Mouse (Mus musculus) liver, embryonic 13.5 days (tissue): ENCODE measurements around the gene Glb1. TPM values are rescaled to one million over a fixed set of nuclear protein-coding genes. Genes with fewer than 3 reads are reported as not detected.
A peak's percentile ranks its signal among the peaks of the same experiment; 100 is the strongest.

Experiments used
- ATAC-seq: fragments of 200-750 bp; cut with Nextera tagmentation; 2 replicates; pipeline ENCODE4 v1.8.0; 2017; ENCODE audit warnings: low read depth, mild to moderate bottlenecking, moderate number of reproducible peaks, moderate library complexity
- DNase-seq: peaks from one replicate; pipeline ENCODE4 v3.0.0; 2022
- H3K27ac ChIP-seq: fragments of 300-500 bp; sonication (generic); 2 replicates; pipeline ENCODE4 v1.5.1; 2015; ENCODE audit warnings: moderate library complexity, mild to moderate bottlenecking, inconsistent platforms
- H3K27me3 ChIP-seq: fragments of 300-500 bp; sonication (generic); 2 replicates; pipeline ENCODE4 v1.6.1; 2015; ENCODE audit warnings: mild to moderate bottlenecking, inconsistent platforms
- H3K36me3 ChIP-seq: fragments of 300-500 bp; sonication (generic); 2 replicates; pipeline ENCODE4 v1.6.1; 2015; ENCODE audit warnings: mild to moderate bottlenecking, inconsistent platforms
- H3K4me1 ChIP-seq: fragments of 300-500 bp; sonication (generic); replicated peaks from 2 replicates; pipeline ENCODE4 v1.6.1; 2015; ENCODE audit warnings: inconsistent platforms
- H3K4me2 ChIP-seq: fragments of 300-500 bp; sonication (generic); 2 replicates; pipeline ENCODE4 v1.6.1; 2015; ENCODE audit warnings: inconsistent platforms, mild to moderate bottlenecking, moderate library complexity
- H3K4me3 ChIP-seq: fragments of 300-500 bp; sonication (generic); replicated peaks from 2 replicates; pipeline ENCODE4 v1.5.1; 2015; ENCODE audit warnings: mild to moderate bottlenecking, inconsistent platforms
- H3K9ac ChIP-seq: fragments of 300-500 bp; sonication (generic); 2 replicates; pipeline ENCODE4 v1.6.1; 2015; ENCODE audit warnings: mild to moderate bottlenecking, inconsistent platforms
- H3K9me3 ChIP-seq: fragments of 300-500 bp; sonication (generic); replicated peaks from 2 replicates; pipeline ENCODE4 v1.6.1; 2016; ENCODE audit warnings: inconsistent platforms
- WGBS: fragments of 180-500 bp; shearing (Covaris S2); methylation state at CpG from one replicate; pipeline ENCODE4 v1.1.7; 2015; ENCODE audit not compliant: insufficient replicate concordance; 5-methylcytosine and 5-hydroxymethylcytosine counted together
- polyA plus RNA-seq: library from polyadenylated mRNA; unstranded; fragments of >200 nt; fragmentation: Nextera tagmentation; extraction: Ambion mirVana; gene quantifications from 2 replicates; pipeline ENCODE4 v1.2.1, GENCODE M21; 2015

Gene Glb1
- polyA plus RNA-seq, 1 experiment from 2014 or later, result 13.2 TPM

- peaks cover 18% of the 10 kb centered on the region for H3K4me1 ChIP-seq
- H3K27ac ChIP-seq, result no peak overlapping the region
- no peaks in the 10 kb centered on the region for H3K9me3 ChIP-seq
- ATAC-seq, result no peak
- peaks cover 4% of the 10 kb centered on the region; the same call in 1 of the 2 replicates for H3K36me3 ChIP-seq
- no peak for DNase-seq
- H3K4me3 ChIP-seq, result no peak overlapping the region
- WGBS, result 67% methylated on average over 7 of the region's 7 CpGs
- no peak overlapping the region for H3K4me2 ChIP-seq
- no peak overlapping the region for H3K9ac ChIP-seq
- no peaks in the 10 kb centered on the region for H3K27me3 ChIP-seq
Observed at GRCm38 (mm10) chr9:114471892-114472291, 71.0 kb downstream of the Glb1 start.

DNA sequence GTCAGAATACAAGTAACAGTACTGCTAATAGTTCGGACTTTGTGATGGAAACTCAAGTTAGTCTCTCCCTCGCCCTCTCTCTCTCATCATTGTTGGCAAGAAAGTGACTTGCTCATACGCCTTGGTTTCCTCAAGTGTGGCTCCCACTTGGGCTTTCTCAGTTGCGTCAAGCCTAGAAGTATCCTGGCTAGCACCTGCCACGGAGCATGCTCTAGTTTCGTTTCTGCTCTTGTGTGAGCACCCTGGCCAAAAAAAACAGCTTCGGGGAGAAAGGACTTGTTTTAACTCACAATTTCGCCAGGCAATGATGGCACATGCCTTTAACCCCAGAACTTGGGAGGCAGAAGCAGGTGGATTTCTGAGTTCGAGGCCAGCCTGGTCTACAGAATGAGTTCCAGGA is 76.1 kb downstream of the Glb1 start:
- Histone ChIP-seq H3K4me3 (no peak overlapping the region), H3K27me3 (no peaks in the 10 kb centered on the region), H3K4me2 (no peak overlapping the region), H3K27ac (no peak overlapping the region), H3K4me1 (no peaks in the 10 kb centered on the region), H3K9me3 (no peaks in the 10 kb centered on the region), H3K9ac (no peak overlapping the region), H3K36me3 (no peaks in the 10 kb centered on the region)
- DNase-seq (no peak), ATAC-seq (no peak)
- 75% methylated on average over 9 of the region's 9 CpGs for WGBS

GRCm38 (mm10) chr9:114480940-114481339 is 80.1 kb downstream of the Glb1 start:
- Histone ChIP-seq H3K4me1 (no peaks in the 10 kb centered on the region), H3K27ac (no peak overlapping the region), H3K9me3 (no peaks in the 10 kb centered on the region), H3K4me2 (no peak overlapping the region), H3K4me3 (no peak overlapping the region), H3K27me3 (no peaks in the 10 kb centered on the region), H3K36me3 (no peaks in the 10 kb centered on the region), H3K9ac (no peak overlapping the region)
- no peak for ATAC-seq
- 54% methylated on average over 3 of the region's 3 CpGs for WGBS
- DNase-seq, result no peak

DNA sequence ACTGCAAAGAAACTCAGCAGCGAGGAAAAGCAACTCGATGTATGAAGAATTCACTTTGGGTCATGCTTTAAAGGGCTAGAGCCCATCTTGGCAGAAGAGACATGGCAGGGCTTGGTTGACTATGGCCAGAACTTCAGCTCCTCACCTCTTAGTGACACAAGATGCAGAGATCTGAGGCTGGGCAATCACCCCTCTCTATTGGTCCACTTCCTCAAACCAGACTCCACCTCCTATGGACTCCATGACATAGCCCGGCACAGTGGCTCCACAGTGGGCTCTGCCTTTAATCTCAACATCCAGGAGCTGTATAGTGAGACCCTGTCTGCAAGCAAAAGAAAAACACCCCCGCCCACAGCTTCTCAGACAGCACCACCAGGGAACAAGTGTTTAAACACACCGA is 83.9 kb downstream of the Glb1 start:
- DNase-seq, result no peak

GRCm38 (mm10) chr9:114486808-114487207 is 85.9 kb downstream of the Glb1 start:
- H3K36me3 ChIP-seq, result no peaks in the 10 kb centered on the region
- H3K27ac ChIP-seq, result no peak overlapping the region
- no peaks in the 10 kb centered on the region for H3K27me3 ChIP-seq
- no peak for DNase-seq
- H3K4me3 ChIP-seq, result no peak overlapping the region
- no peak overlapping the region for H3K4me2 ChIP-seq
- ATAC-seq, result no peak
- H3K9me3 ChIP-seq, result no peaks in the 10 kb centered on the region
- no peak overlapping the region for H3K9ac ChIP-seq
- no peaks in the 10 kb centered on the region for H3K4me1 ChIP-seq
- WGBS, result 71% methylated on average over 4 of the region's 4 CpGs

More for the DNA sequence above, 83.9 kb downstream of the Glb1 start:
- no peaks in the 10 kb centered on the region for H3K9me3 ChIP-seq
- WGBS, result 65% methylated on average over 5 of the region's 5 CpGs
- no peak overlapping the region for H3K27ac ChIP-seq
- H3K9ac ChIP-seq, result no peak overlapping the region
- no peaks in the 10 kb centered on the region for H3K27me3 ChIP-seq
- no peak for ATAC-seq
- no peak overlapping the region for H3K4me3 ChIP-seq
- no peaks in the 10 kb centered on the region for H3K4me1 ChIP-seq
- H3K36me3 ChIP-seq, result no peaks in the 10 kb centered on the region
- H3K4me2 ChIP-seq, result no peak overlapping the region

DNA sequence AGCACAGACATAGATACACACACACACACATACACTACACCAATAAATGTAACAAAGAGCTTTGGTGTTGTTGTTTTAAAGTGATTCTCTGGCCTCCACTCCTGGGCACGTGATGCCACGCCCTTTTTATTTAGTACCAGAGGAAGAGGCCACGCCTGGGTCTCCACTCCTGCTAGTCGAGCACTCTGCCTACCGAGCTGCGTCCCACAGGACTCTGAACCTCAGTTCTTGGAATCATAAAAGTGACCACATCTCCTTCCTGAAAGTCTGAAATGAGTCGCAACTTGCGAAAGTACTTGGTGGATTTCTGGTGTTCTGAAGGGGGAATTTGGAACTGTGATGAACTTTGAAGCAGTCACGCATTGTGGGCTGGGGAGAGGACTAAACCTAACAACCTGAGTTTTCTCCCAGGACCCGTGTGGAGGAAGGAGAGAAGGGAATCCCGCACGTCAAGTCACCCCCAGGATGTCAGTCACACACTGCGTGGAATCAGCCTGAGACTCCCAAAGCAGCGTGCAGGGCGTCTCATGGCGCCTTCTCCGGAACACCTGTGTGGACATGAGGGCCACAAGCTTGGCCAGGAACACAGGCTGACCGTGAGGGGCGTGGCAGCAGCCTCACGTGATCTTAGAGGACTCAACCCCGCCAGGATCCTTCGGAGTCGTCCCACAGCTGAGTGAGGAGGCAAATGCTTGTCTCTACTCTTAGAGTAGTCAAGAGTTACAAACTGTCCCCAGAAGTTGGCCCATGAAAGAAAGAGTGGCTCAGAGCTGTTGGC is 86.8 kb downstream of the Glb1 start:
- Histone ChIP-seq H3K4me3 (no peak overlapping the region), H3K27ac (no peak overlapping the region), H3K4me2 (no peak overlapping the region), H3K4me1 (no peaks in the 10 kb centered on the region), H3K27me3 (no peaks in the 10 kb centered on the region), H3K9ac (no peak overlapping the region), H3K36me3 (no peaks in the 10 kb centered on the region), H3K9me3 (no peaks in the 10 kb centered on the region)
- 60% methylated on average over 23 of the region's 23 CpGs for WGBS
- ATAC-seq (no peak), DNase-seq (no peak)

DNA sequence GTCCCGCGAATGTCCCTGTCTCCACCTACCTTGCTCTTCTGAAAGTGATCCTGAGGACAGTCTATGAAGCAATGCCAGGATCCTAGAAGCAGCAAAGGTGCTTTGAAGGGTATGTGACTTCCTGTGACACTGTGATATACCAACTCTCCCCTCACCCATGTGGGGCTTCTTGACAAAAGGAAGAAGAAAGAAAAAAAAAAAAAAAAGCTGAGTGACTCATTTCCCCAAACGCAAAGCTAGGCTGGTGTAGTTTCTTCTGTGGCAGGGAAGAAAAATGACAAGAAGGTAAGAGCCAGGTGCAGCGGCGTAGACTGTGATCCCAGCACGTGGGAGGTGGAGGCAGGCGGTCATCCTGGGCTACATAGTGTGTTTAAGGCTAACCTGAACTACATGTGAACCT is 95.6 kb downstream of the Glb1 start:
- no peak for DNase-seq
- Histone ChIP-seq H3K27ac (no peak overlapping the region), H3K4me1 (peaks cover 3% of the 10 kb centered on the region), H3K9me3 (no peaks in the 10 kb centered on the region), H3K9ac (no peak overlapping the region), H3K4me2 (no peak overlapping the region), H3K36me3 (no peaks in the 10 kb centered on the region), H3K27me3 (no peaks in the 10 kb centered on the region), H3K4me3 (no peak overlapping the region)
- no peak for ATAC-seq
- WGBS, result 68% methylated on average over 7 of the region's 7 CpGs

- no peak overlapping the region for H3K27ac ChIP-seq
- H3K4me1 ChIP-seq, result peaks cover 21% of the 10 kb centered on the region
- H3K4me3 ChIP-seq, result no peak overlapping the region
- WGBS, result 5% methylated on average over 11 of the region's 11 CpGs
- no peak overlapping the region for H3K9ac ChIP-seq
- H3K36me3 ChIP-seq, result no peaks in the 10 kb centered on the region
- ATAC-seq, result no peak; the same call in 1 of the 2 replicates
- no peaks in the 10 kb centered on the region for H3K9me3 ChIP-seq
- H3K27me3 ChIP-seq, result no peaks in the 10 kb centered on the region
- no peak overlapping the region for H3K4me2 ChIP-seq
- peak; percentile 80 for DNase-seq
Observed at GRCm38 (mm10) chr9:114498218-114498617, 97.3 kb downstream of the Glb1 start.

GRCm38 (mm10) chr9:114499783-114500515 is 99.1 kb downstream of the Glb1 start:
- no peaks in the 10 kb centered on the region for H3K9me3 ChIP-seq
- H3K27ac ChIP-seq, result no peak overlapping the region
- no peak overlapping the region for H3K4me2 ChIP-seq
- ATAC-seq (peak; percentile 37; the same call in 1 of the 2 replicates), DNase-seq (peak; percentile 36)
- no peak overlapping the region for H3K4me3 ChIP-seq
- WGBS, result 16% methylated on average over 15 of the region's 15 CpGs
- no peak overlapping the region for H3K9ac ChIP-seq
- no peaks in the 10 kb centered on the region for H3K27me3 ChIP-seq
- no peaks in the 10 kb centered on the region for H3K36me3 ChIP-seq
- H3K4me1 ChIP-seq, result peaks cover 23% of the 10 kb centered on the region

GRCm38 (mm10) chr9:114501111-114501510 is 100.2 kb downstream of the Glb1 start:
- Histone ChIP-seq H3K9me3 (no peaks in the 10 kb centered on the region), H3K4me3 (no peak overlapping the region), H3K27ac (no peak overlapping the region), H3K36me3 (no peaks in the 10 kb centered on the region), H3K27me3 (no peaks in the 10 kb centered on the region), H3K9ac (no peak overlapping the region), H3K4me1 (peaks cover 23% of the 10 kb centered on the region), H3K4me2 (no peak overlapping the region)
- WGBS, result 21% methylated on average over 7 of the region's 7 CpGs
- DNase-seq, result no peak
- no peak for ATAC-seq

GRCm38 (mm10) chr9:114501913-114502312 is 101.0 kb downstream of the Glb1 start:
- Histone ChIP-seq H3K27ac (no peak overlapping the region), H3K9me3 (no peaks in the 10 kb centered on the region), H3K4me3 (no peak overlapping the region), H3K9ac (no peak overlapping the region), H3K4me1 (peaks cover 23% of the 10 kb centered on the region), H3K4me2 (no peak overlapping the region), H3K27me3 (no peaks in the 10 kb centered on the region), H3K36me3 (no peaks in the 10 kb centered on the region)
- ATAC-seq (no peak), DNase-seq (no peak)
- 64% methylated on average over 11 of the region's 11 CpGs for WGBS
